Mouse (Mus musculus) heart, postnatal 0 days (tissue): ENCODE measurements around the gene 1700003E16Rik.

ENCODE experiments used
- CTCF ChIP-seq: IDR thresholded peaks from 2 replicates; pipeline ENCODE4 v1.5.1; 2016; ENCODE audit warnings: antibody characterized with exemption, control low read depth, low read depth
- EP300 ChIP-seq: IDR thresholded peaks from 2 replicates; pipeline ENCODE4 v1.6.1; 2016; ENCODE audit warnings: antibody characterized with exemption, low read depth

GRCm38 (mm10) chr6:83118825-83119733 is 37.1 kb upstream of the 1700003E16Rik start:
- TF ChIP-seq CTCF = no peak
- no peak for TF ChIP-seq EP300
